ENCODE assay signal across 8 mouse cellular contexts in the genomic region with DNA sequence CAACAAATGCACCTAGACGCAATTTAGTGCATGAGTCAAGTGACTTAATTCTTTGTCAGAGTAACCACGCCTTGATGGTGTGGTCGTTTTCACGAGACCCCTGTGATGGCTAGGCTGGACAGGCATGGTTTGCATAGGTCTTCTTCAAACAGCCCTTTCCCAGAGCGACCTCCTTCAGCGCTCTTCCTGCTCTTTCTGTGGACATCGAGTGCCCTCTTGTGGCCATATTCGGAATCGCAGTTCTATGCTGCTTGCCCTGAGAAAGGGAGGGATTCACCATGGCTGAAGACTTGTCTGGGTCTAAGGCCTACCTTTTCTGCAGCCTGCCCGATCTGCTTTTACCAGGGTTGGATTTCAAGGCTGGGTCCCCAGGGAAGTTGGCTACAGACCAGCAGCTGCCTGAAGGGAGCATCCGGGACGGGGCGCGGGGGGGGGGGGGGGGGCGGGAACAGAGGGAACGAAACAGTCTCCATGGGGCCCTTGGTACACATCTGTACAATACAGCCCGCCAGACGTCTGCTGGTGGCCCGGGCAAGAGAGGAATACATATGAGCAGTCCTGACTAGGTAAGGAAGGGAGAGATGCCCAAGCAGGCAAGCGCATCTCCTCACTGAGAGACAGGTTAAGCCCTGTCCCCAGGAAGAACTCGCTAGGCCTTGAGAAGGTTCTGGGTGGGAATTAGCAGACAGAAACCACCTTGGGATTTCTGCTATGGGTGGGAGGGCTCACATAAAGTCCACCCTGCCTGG.
DNase-seq lines count a peak whose midpoint lies in the region.

No protein-coding gene starts in this region.

- H3K36me3 ChIP-seq in midbrain, embryonic 10.5 days: no peaks in the 10 kb centered on the region

- no peak overlapping the region; the same call in 1 of the 2 replicates for H3K4me3 ChIP-seq in midbrain, embryonic 10.5 days

- H3K27me3 ChIP-seq in midbrain, embryonic 10.5 days (ENCODE audit: low read depth, poor library complexity, severe bottlenecking): peaks cover 13% of the 10 kb centered on the region; the same call in 1 of the 2 replicates

- no peaks in the 10 kb centered on the region for H3K9me3 ChIP-seq in midbrain, embryonic 10.5 days (replicated peaks)

- peak overlapping the region; percentile 74 for H3K27ac ChIP-seq in midbrain, embryonic 10.5 days (replicated peaks)

- WGBS in midbrain, embryonic 10.5 days: 32% methylated on average over 21 of the region's 21 CpGs

- DNase-seq in ZHBTc4 (ENCODE audit: low read depth, low spot score): peak; percentile 91
- DNase-seq in cerebellum, postnatal 4 days (ENCODE audit: low spot score in 2 of 2): peak; percentile 96 to 97
- DNase-seq in gastrocnemius, postnatal 10 days: peak; percentile 91
- peak; percentile 79 for DNase-seq in induced T-regulatory cell, adult 2 months (ENCODE audit: low read depth)
- peak; percentile 47 to 94 for DNase-seq in left cerebral cortex, adult 9 months (ENCODE audit: low spot score in 2 of 2)
- DNase-seq in midbrain, embryonic 10.5 days (ENCODE audit: low spot score): peak; percentile 93
- DNase-seq in right cerebral cortex, postnatal 4 days: peak; percentile 96
- peak; percentile 74 for DNase-seq in yolk sac, embryonic 10.5 days (ENCODE audit: low spot score)

- H3K4me1 ChIP-seq in midbrain, embryonic 10.5 days: peaks cover 44% of the 10 kb centered on the region
